Mouse (Mus musculus): ENCODE measurements around the gene Csnk1e.

DNA sequence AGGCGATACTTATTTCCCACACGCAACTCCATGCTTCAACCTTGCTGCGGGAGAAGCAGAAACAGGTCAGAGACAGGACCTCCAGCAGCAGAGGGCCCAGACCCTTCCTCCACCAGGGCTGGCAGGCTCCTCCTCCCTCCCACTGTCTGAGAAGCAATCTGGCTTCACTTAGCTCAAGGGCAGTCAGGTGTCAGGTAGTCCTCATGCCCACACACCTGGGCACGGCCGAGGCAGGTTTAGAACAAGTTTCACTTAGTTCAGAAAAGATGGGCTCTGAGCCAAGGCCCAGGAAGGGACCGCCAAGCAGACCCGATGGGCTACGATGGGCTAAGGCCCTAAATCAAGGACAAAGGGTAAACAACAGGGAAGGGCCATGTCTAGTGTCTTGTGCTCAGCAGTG, 16.6 kb downstream of the Csnk1e start:
- TF ChIP-seq CTCF (IDR thresholded peaks at IDR 0.05; ENCODE audit: extremely low read depth, insufficient read length, insufficient replicate concordance, low read depth, low read length) (no peak), POLR2A (IDR thresholded peaks at IDR 0.05; ENCODE audit: low read depth, low read length) (no peak)
